Mouse (Mus musculus): ENCODE measurements at regions not wholly inside any gene's neighbourhood (a gene's known extent, or its start where the extent isn't known, plus 50 kb on each side); places are given as distances from the start of the nearest gene placed in this dataset.

DNA sequence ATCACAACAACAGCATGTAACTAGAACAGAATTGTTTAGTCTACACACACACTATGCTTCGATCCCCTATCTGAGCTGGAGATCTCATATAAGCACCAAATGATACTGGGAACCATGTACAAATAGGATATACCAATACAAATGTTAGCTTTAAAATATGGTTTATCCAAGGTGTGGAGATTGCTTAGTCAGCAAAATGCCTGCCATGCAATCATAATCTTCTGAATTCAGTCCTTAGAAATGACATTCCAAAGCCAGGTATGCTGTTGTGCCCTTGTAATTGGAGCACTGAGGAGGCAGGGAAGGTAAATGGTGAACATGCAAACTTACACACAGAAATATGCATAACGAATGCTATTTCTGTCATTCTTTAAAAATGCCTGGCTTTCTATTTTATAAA, 54.0 kb upstream of the Thsd7b start:
- no peak for DNase-seq
- intact Hi-C loops (cut with DNase I): no loop called here

DNA sequence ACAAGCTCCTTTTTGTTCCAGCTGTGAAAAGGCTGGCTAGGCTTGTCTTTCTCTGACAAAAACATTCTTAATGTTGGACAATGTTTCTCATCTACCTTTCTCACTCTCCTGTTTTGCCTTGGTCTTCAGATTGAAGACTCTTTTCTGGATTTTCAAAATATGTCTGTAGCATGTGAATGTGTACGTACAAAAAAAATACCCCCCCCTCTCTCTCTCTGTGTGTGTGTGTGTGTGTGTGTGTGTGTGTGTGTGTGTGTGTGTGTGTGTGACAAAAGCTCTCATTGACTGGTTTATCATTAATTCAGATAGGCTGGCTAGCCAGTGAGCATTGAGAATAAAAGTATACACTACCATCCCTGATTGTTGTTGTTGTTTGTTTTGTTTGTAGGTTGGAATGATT, 64.3 kb upstream of the Thsd7b start:
- intact Hi-C loops (cut with DNase I): no loop called here
- DNase-seq: no peak

DNA sequence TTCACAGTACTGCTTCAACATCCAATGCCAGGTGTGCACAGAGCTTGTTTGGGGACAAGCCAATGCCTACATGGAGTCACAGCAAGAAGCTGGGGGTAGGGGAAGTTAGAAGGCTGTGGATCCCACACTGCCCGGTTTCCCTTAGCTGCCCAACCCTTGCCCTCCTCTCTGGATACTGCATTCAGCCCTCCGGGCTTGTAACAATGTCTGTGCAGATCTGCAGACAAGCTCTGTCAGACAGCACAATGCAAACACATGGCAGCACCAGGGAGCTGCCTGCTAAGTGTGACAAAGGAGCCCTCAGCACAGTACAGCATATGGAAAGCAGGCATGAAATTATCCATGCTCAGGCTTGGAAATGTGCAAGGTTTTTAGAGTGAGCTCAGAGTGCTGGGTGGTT, 64.7 kb upstream of the Thsd7b start:
- intact Hi-C loops (cut with DNase I): no loop called here
- no peak for DNase-seq

DNA sequence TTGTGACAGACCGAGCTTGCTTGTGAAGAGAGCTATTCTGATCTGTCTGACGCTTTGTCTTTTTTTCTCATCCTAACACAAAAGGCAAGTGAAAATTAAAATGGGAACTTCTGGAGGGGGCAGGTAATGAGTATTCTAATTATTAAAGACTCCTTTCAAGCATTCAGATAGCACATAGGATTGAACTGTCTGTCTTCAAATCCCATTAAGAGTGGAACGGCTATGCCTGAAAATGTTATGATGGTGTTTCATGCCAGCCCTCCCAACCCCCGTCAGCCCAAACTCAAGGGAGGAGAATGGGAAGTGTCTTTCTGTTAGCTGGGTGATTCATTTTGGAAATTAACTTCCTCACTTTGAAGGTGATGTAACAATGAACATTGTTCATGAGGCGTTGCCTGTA, 65.4 kb upstream of the Thsd7b start:
- intact Hi-C loops (cut with DNase I): no loop called here
- DNase-seq: no peak

DNA sequence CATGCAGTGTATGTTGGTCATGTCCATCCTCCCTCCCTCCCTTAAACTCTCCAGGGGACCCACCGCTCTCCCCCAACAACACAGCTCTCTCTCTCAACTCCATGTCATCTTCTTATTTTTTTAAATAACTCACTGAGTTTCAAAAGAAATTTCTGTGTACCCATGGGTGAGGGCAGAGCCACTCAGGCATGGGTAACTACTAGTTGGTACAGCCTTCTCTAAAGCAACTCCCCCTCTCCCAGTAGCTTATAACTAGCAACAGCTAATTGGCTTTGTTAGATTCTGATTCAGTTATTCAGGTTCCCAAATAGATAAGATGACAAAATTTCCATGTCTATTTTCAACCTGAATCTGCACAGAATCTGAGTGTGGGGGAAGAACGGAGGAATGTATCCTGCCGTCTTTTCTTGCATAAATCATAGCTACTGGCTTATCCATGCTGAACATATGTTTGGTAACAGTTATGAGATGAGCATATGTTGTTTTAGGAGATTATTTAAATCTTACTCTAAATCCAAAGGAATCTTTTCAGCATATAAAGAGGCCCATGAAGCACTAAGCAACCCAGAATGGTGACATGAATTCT, 92.8 kb upstream of the Thsd7b start:
- intact Hi-C loops (cut with DNase I): no loop called here
- no peak for DNase-seq

DNA sequence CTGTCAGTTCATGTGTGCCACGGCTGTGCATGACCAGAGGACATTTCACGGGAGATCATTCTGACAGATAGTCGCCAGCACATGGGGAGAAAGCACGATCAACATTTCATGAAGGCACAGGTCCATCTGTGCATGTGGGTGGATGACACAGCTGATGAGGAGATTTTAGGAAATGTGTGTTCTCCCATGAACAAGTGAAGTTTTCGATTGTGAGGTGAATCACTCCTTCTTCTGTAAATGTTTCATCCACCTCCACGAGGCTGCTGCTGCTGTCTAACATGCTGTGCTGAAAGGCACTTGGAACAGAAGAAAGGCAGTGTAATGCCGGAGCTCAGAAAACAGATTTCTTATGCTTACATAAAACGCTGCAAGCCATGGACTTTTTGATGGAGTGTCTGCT, 103.2 kb upstream of the Thsd7b start:
- DNase-seq: no peak
- intact Hi-C loops (cut with DNase I): no loop called here

DNA sequence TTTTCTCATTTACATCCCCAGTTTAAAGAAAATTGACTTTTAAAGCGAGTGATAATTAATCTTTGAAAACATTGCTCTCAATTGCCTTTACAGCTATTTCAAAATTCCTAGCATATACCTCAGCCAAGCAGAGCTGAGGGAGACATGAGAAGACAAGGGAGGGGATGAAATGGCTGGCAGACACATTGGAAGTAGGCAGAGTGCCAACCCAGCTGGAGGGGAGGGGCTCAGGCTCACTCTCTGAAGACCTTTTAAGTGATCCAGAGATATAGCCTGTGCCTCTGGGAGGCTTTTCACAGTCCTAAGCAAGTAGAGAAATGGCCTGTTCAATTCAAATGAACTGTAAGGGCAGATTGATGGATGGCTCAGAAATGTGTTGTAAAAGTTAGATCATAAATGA, 122.5 kb upstream of the Thsd7b start:
- intact Hi-C loops (cut with DNase I): no loop called here
- peak in 1 of 2 experiments; percentile 2 for DNase-seq

DNA sequence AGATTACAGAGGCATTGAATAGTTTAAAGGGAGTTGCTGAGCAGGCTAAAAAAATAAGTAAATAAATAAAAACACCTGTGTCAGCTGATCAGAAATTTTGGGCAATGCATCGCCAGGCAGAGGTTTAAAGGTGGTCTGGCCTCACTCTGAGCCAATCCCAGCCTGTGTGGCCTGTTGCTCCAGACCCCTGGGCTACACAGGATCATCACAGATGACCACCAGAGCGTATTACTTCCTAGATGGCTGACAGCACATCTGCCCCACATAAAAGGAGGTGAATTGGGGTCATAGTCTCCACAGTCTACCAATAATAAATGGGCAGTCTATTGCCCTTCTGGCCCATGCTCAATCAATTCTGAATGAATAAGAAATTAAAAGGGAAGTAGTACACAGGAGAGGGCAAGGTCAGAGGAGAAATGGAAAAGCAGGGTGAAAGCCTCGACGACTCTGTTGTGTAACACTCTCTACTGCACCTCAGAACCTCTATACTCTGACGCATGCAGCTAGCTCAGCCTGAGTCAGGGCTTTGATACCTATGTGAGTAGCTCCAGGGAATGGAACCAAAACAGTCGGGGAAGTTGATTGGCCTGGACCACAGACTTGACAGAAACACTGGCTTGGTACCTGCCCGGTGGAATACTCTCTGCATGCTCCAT, 124.2 kb upstream of the Thsd7b start:
- intact Hi-C loops (cut with DNase I): no loop called here
- DNase-seq: no peak

DNA sequence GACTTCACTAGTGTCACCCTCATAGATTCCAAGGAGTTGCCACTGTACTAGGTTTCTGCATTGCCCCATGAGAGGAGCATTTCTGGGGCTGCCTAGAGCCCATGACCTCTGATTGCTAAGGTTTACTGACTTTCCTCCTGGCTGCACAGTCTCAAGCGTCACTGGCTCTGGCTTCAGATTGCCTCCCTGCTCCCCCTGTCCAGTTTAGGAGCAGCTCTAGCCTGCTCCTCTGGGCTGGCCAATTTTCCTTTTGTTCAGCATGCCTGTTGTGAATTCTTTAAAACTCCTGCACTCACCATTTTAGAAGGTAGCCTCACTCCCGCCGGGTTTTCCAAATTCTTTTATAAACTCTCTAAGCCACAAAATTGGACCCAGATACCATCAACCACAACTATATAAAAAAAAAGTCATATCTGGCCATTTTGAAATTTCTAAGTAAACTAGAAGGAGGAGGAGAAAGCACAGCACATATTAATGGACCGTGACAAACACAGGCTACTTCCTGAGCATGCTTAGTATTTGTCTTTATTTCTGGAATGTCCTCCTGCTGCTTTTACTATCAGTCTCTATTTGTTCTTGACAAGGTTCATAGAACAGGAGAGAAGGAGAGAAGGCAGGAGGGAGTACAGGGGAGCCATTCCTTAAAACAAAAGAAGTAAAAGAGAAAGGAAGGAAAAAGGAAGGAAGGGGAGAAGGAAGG, 126.6 kb upstream of the Thsd7b start:
- intact Hi-C loops (cut with DNase I): no loop called here
- DNase-seq: no peak

DNA sequence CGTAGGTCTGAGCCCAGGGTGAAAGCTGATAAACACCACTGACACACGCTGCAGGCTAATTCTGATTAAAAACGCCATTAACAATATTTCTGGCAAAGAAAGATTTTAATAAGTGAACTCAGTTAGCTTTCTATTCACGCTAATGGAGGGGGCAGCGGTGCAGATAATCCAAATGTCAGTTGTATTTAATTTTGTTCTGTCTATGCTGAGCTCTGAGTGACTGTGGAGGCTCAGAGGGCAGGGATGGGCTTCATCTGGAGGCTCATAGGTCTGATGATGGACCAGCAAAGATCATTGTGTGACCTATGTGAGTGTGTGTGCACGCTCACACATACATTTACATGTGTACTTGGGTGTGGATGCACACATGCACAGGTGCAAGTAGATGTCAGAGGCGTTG, 134.3 kb upstream of the Thsd7b start:
- intact Hi-C loops (cut with DNase I): no loop called here
- no peak for DNase-seq

DNA sequence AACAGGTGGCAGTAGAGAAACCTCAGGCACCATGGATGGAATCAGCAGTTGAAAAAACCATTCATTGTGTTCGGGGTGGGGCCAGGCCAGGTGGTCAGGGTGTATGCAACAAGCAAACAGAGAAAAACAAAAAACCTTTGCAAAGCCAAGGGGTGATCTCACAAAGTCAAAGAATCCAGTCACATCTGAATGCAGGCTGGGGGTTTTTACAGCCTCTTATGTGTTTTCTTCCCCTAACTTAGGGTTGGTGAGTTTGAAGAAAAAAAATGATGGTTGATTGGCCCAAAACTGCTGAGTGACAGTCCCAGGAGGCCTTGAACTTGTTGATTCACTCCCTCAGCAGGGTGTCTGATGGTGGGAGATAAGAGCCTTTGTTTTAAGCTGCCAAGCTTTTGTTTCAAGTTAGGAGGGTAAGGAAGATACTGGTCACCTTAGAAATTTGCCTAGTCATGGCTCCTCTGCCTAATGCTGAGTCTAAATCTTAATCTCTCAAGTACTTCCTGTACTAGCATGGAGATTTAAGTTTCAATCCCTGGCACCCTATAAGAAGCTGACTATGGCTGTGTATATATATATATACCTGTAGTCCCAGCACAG, 166.0 kb upstream of the Thsd7b start:
- intact Hi-C loops (cut with DNase I): no loop called here
- no peak for DNase-seq

DNA sequence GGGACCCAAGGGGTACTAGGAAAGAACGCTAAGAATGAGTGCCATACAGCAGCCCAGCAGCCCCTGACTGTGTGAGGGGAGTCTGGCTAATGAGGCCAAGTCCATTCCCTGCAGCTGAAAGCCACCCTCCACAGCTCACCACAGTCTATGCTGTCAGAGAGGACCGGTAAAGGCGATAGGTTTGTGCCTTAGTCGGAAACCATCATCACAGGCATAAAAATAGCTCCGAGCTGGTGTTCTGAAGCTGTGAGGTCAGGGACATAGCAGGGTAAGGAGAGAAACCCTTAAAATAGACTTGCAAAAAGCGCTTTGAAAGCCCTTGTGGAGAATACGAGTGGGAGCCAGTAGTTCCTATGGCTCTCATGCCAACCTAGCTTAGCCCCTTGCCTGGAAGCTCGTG, 172.1 kb upstream of the Thsd7b start:
- peak in 1 of 2 experiments; percentile 2 for DNase-seq
- intact Hi-C loops (cut with DNase I): no loop called here

DNA sequence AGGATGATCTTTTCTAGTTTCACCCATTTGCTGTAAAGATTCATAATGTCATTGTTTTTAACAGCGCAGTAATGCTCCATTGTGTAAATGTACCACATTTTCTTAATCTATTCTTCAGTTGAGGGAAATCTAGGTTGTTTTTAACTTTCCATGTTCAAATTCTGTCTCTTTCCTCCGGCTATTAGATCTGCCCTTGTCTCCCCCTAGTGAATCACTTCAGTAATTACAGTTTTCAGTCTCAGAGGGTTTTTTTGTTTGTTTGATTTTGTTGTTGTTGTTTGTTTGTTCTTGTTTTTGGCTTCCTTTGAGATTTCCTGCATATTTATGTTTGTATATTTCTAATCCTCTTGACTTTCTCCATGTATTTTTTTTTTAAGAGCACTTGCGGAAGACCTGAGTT, 194.8 kb upstream of the Thsd7b start:
- DNase-seq: no peak
- intact Hi-C loops (cut with DNase I): loop anchor here (2.0 kb wide), 1 partner anchor 203 kb away; no protein-coding TSS in a partner anchor

DNA sequence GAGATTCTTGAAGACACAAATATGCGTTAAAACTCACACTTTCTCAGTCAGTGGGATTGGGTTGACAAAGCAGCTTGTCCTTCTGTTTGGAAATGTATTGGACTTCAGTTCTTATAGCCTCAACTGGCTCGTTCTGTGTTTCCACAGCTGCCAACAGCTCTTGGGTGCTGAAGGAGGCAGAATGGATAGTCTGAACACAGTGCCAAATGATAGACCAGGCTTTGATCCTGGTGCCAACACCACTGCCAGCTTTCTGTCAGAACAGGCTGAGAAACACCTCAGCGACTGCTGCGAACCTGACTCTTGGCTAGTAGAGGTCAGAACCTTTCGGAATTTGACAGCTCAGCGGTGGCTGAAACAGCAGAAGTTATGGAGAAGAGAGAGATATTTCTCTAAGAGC, 215.9 kb upstream of the Thsd7b start:
- peak; percentile 56 to 82 for DNase-seq
- intact Hi-C loops (cut with DNase I): no loop called here

DNA sequence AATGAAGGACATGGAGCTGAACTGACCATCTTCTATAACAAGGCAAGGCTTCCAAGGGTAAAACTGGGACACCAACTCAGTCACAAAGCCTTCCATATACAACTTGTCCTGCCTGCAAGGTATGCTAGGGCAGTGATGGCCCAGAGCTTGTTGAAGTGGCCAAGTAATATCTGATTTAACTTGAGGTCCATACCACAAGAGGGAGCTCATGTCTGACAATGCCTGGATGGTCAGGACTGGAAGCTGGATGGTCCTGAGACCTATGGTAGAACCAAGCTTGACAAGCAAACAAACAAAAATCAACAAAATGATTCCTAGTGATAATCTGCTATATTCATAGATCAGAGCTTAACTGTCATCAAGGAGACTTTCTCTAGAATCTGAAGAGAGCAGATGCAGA, 217.8 kb upstream of the Thsd7b start:
- DNase-seq: no peak
- intact Hi-C loops (cut with DNase I): no loop called here

DNA sequence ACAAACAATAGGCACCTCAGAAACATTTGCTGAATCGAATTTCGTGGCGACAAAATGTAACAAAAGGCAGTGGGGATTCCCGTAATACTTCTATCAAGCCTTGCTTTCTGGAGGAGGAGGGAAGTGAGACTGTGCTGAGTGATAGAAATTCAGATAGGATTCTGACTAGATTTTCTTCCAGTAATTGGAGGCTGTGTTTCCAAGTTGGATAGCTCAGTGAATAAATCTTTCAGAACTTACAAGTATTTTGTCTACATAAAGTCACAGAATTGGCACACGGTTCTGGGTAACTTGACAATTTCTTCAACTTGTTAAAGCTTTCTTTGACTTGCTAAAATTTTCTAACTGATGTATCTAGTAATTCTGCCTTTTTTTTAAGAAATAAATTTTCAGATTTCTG, 239.4 kb upstream of the Thsd7b start:
- no peak for DNase-seq
- intact Hi-C loops (cut with DNase I): no loop called here

DNA sequence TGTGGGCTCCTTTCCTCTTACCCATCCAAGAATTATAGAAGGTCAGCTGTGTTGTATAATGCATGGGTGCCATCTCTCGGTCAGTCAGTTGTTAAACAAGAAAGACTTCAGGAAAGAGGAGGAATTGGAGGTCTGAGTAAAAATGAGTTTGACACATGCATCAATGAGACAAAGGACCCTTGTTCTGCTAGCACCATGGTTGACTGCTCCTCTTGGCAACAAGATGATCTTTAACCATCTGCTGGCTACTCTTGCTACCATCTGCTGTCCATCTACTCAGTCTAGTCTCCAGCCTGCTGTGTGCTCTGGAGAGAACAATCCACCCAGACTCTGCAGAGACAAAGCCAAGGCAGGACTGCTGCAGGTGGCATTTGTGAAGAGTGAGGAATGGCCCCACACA, 267.2 kb upstream of the Thsd7b start:
- no peak for DNase-seq
- intact Hi-C loops (cut with DNase I): no loop called here

DNA sequence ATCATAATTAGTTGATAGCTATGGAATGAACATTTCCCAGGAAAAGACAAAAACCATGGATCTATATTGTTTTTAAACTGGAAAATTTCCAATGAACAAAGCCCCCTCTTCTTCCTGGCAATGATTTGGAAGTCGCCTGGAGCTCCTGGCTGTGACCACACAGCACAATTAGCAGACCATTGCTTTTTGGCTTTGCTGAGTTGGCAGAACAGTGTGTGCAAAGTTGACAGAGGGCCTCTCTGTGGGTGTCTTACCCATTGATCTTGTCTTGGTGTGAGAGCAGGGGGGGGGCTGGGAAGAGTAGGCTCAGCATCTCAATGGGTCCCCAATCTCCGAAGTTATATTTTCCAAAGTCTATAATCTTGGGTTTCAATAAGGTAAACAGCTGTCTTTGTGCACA, 270.8 kb upstream of the Thsd7b start:
- intact Hi-C loops (cut with DNase I): no loop called here
- no peak for DNase-seq

DNA sequence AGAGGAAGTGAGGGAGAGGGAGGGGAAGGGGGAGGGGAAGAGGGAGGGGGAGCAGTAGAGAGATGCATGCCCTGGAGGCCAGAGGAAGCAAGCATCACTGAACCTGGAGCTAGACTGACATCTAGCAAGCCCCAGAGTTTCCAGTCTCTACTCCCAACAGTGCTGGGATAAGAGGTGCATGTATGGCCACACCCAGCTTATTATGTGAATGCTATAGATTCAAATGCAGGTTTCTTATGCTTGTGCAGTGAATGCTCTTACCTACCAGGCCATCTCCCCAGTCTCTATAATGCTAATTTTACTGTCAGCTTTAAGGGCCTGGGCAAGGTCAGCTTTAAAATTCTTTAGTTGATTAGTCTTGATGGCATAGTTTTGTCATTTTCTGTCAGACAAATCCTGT, 271.3 kb upstream of the Thsd7b start:
- DNase-seq: no peak
- intact Hi-C loops (cut with DNase I): no loop called here

DNA sequence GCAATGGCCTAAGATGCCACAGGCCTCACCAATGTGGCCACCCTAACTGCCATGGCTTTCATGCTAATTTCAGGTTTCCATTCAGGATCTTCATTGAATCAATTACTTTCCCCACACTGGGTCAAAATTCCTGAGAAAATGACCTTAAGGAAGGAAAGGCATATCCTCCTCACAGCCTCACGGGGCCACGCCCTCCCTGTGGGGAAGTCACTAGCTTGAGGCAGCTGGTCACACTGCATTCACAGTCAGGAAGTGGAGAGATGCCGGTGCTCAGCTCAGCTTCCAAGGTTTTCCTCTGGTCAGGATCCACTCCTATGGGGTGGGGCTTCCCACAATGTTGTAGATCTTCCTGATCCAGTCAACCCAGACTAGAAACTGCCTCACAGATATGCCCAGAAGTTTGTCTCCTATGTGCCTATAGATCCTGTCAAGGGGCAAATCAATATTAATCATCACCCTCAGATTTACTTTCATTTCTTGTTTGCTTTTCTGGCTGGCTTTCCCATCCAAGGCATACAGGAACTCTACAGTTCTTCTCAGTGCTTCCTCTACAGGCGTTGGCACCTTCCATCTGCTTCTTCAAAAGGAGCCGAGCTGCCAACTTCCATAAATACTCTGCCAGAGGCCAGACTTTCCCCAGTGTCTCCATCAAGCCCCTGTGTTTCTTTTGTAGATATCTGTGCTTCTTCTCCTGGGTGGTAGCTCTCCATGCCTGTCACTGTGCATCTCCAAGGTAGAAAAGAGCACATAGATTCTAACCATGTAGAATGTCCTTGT, 273.2 kb upstream of the Thsd7b start:
- intact Hi-C loops (cut with DNase I): no loop called here
- DNase-seq: no peak

DNA sequence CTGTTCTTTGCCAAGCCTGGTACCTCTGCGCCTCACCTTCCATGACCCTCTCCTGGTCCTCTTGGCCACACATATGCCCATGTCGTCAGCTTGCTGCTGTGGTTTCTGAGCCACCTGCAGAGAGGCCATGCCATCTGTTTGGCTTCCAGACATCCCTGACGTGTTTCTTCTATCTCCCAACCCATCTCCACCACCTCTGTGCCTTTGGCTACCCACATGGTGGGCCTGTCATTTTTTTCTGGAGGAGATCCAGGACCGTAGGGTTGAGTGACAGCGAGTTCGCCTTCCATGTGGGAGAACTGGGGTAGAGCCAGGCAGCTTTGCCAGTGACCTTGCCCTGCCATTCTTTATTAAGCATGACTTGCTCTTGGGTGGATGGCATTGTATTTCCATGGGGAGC, 278.4 kb upstream of the Thsd7b start:
- no peak for DNase-seq
- intact Hi-C loops (cut with DNase I): no loop called here
